Mouse (Mus musculus): ENCODE results near the gene Tenm3. TPM values are rescaled to one million over a fixed set of nuclear protein-coding genes. Genes with fewer than 3 reads are reported as not detected.

Gene Tenm3
- total RNA-seq, 2 experiments from 2014 or later: not detected

DNA sequence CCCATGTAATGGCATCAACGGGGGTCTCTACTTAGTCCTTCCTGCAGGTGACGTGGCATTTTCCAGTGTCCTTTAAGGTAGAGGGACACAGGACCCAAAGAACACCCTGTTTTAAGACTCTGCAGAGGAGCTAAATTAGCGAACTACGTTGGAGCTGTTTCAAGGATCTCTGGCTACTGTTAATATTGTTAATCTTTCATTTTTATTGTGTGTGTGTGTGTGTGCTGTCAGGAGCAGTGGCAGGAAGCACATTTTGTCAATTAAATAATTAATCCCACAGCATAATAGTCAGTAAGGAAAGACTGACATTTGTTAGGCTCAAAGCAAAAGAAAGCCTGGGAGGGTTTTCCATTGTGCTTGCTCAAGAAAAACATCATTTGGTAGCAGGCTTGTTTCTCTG lies 172.4 kb downstream of the Tenm3 start:
- ATAC-seq (ENCODE audit: poor library complexity, severe bottlenecking): no peak

DNA sequence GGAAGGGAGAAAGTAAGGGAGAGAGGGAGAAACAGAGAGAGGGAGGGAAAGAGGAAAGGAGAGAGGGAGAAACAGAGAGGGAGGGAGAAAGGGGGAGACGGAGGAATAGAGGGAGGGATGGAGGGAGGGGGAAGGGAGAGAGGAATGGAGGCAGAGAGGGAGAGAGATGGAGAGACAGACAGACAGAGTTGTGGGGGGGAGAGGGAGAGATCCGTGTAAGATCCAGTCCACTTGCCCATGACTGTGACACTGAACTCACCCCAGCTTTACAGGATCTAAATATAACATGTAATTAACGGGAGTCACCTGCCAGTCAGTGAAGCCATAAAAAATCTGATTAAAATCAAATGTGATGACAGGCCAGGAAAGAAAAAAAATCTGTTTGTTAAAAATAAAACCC lies 172.9 kb downstream of the Tenm3 start:
- ATAC-seq (ENCODE audit: poor library complexity, severe bottlenecking): no peak

DNA sequence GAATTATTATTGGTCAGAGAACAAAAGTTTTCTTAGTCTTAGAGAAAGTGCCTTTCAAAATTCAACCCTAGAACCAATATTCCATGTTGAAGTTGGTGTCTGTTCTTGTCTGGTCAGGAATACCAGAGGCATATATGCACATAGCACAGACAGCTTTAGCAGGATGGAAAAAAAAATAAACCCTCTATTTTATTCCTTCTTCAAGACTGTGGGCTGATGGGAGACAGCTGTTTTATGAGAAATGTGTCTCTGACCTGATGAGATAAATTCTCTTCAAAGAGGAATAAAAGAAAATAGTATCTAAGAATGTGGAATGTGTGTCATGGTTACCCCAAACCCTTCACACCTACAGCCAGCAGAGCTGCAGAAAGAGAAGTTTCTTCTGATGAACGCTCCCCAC lies 173.4 kb downstream of the Tenm3 start:
- no peak for ATAC-seq (ENCODE audit: poor library complexity, severe bottlenecking)

DNA sequence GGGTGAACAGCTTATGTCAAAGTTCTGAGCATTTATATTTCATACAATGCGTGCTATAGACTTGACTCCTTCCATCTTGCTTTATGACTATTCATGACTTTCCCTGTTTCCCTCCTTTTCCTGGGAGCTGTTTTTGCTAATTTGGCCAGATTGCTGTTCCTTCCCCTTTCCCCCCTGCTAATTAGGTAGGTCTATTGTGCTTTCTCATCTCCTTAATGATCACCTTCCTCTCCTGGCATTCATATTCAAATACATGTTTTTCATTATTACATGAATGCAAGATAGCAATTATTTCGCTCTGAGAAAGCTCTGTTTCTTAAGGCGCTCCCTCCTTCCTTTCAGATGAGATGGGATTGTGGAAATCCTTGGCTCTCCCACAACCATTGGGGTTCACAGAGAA lies 178.6 kb downstream of the Tenm3 start:
- ATAC-seq (ENCODE audit: poor library complexity, severe bottlenecking): no peak

DNA sequence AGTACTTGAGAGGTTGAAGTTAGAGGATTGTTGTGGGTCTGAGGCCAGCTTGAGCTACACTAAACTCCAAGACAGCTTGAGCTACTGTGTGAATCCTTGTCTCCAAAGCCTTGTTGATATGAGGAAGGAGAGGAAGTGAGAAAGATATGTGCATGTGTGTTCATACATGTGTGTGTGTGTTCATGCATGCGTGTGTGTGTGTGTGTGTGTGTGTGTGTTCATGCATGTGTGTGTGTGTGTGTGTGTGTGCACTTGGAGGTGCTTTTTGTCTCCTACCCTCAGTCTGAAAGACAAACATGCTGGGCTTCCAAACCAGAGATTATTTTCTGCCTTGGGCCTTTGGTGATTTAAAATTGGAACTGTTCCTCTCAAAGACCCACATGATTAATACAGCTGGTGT lies 184.5 kb downstream of the Tenm3 start:
- no peak for ATAC-seq (ENCODE audit: poor library complexity, severe bottlenecking)

DNA sequence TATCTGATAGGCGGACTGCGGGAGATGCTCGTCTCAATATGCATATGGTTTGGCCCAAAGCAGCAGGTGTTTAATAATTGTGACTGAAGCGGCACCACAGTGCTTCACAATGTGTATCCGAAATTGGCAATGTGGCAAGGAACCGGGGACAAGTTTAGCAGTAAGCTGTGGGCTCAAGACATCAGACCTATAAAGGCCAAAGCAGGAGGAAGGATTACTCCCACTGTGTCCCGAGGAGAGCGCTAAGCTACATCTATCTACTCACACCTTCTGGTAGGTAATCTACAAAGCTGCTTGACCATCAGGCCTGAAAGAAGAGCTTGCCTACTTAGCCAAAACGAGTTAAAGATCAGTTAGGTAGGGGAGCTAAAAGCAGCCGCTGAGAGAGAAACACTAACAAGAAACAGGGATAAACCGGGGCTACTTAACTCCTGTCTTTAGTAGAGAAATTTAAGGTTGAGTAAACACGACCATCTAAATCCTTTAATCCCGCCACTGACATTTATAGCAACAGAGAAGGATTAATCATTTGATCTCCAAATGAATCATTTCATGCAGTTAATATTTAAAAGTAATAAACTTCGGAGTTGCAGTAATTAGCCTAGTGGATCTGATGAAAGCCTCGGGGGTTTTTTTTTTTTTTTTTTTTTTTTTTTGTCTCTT lies 188.2 kb downstream of the Tenm3 start:
- ATAC-seq (ENCODE audit: poor library complexity, severe bottlenecking): no peak

DNA sequence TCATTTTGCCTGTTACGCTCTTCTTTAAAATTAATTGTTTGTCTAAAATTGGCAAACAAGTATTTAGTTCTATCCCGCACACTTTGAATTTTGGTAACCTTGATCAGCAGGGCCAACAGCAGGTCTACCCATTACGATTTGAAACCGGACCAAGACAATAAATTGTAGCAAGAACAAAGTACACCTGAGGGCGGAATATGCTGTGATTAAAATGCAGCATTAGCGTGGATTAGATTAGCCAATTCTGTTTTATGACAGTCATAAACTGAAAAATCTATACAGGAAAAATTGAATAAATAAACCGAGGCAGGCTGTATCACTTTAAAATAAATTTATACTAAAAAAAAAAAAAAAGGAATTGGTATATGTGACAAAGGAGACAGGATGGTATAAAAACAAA lies 193.9 kb downstream of the Tenm3 start:
- ATAC-seq (ENCODE audit: poor library complexity, severe bottlenecking): no peak

DNA sequence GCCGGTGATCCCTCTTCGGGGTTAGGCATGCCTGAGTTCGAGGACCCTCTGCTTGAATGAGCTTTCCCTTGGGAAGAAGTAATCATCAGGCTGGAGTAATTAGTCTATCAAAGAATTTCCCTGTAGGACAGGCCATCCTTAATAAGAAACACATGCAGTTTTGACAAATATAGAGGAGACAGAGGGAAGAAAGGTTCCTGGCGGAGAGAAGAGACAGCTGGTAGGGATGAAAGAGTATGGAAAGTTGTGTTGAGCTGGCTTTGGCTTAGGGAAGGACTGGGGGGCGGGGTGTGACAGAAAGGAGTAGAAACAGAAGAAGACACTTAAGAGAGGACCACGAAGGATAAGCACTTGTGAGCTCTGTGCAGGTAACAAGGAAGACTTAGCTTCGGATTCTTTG lies 194.3 kb downstream of the Tenm3 start:
- no peak for ATAC-seq (ENCODE audit: poor library complexity, severe bottlenecking)

DNA sequence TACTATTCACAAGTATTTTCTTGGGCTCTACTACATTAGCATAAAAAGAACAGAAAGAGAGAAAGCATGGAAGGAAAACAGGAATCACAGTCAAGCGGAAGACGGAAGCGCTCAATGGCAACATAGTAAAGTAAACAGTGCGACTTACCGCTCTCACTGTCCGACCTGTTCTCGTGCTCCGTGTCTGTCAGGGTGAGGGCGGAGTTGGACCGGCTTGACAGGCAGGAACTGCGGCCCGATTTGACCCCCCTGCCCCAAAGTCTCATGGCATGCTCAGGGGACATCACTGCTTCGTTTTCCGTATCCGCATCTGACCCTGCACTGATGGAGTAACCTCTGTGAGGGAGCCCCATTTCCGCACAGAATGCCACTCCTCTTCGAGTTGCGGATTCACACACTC lies 197.6 kb downstream of the Tenm3 start:
- no peak for ATAC-seq (ENCODE audit: poor library complexity, severe bottlenecking)

DNA sequence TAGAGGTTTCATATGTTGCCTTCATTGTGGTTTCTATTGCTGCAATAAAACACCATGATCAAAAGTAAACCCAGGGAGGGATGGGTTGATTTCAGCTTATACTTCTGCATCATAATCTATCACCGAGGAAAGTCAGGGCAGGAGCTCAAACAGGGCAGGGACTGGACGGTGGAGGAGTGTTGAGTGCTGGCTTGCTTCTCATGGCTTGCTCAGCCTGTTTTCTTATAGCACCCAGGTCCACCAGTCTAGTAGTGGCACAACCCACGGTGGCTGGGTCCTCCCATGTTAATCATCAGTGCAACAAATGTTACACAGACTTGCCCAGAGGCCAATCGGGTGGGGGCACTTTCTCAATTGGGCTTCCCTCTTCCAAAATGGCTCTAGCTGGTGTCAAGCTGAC lies 205.6 kb downstream of the Tenm3 start:
- ATAC-seq (ENCODE audit: poor library complexity, severe bottlenecking): no peak

DNA sequence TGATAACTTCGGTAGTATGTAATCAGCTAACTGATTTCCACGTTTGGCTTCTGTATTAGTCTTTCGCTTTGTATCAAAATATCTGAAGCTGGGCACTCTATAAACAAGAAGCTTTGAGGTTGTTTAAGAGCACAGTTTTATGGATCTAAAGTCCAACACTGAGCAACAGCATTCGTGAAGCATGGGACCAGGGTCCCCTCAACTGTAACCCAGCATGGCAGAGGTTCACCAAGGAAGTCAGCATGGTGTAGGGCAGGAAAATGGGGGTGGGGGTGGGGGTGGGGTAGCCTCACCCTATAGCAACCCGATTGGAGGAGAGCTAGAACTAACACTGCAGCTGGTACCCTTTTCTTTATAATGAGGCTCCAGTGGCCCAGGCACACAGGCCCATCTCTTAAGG lies 206.8 kb downstream of the Tenm3 start:
- no peak for ATAC-seq (ENCODE audit: poor library complexity, severe bottlenecking)

DNA sequence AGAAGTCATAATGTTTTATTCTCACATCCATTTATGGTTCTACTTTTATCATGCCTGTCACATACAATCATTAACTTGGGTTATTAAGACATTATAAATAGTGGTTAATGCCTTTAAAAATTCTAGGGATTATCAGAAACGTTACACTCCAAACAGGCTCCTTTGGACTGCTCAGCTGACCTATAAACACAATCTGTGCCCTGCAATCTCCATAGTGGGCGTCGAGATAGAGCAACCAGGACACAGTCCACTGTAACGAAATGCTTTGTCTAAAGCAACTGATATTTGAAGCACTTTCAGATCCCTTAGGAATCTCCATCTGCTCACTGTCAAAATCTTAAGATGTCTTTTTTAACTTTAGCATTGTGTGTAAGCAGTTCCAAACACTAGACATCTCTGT lies 207.9 kb downstream of the Tenm3 start:
- ATAC-seq (ENCODE audit: poor library complexity, severe bottlenecking): no peak

DNA sequence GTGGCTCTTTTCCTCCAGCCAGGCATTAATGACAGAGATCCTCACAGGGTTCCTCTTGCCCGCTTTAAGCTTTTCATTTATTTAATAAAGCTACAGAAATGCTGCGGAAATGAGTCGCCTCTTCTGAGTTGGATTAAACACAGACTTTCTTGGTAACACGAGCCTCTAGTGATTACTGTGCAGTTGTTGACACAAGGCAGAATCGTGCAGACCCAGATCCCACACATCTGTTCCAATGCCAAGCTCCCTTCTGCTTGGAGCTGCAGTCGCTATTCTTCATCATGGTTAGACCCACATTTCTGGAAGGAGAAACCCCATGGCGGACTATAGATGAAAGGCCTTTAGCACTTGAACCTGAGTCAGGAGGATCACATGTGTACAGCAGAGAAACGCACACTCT lies 210.3 kb downstream of the Tenm3 start:
- ATAC-seq (ENCODE audit: poor library complexity, severe bottlenecking): no peak

DNA sequence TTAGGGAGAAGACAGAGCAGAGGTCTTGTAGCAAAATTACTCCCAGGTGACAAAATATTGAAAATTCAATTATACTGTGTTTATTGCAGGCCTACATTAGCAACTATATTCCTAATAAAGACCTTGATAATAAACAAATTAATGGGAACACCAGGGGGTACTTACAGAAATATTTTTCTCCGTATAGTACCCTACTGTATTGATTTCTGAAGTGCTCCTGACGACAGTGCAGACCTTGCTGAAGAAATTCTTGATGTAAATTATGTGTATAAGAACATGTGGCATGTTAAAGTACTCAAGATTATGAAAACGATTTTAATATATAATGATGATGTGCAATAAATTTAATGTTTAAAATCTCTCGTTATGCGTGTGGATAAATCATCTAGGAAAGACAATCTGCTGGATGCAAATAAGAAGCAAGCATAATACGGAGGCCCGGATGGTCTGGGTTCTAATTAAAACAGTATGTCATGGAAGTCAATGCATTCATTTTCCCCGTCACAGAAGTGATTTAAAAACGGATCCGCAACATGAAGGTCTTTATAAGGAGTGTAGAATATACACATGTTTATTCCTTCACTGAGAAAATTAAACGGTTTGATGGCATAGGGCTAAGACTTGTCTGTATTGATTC lies 221.1 kb downstream of the Tenm3 start:
- ATAC-seq (ENCODE audit: poor library complexity, severe bottlenecking): no peak

DNA sequence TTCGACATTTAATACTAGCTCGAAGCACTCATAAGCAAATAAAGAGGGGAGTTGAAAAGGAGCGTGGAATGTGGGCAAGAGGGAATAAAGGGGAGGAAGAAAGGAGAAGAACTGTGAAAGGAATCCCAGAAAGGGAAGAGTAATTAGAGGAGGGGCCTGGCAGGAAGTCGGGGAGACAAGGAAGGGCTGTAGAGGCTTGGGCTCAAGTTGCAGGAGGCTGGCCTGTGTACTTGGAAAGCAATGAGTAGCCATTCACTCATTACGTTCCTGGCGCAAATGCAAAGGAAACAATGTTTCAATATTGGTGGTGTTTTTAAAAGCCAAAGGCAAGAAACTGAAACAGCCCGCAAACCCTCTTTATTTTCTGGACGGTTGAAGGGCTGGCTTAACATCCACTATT lies 228.7 kb downstream of the Tenm3 start:
- ATAC-seq (ENCODE audit: poor library complexity, severe bottlenecking): no peak

DNA sequence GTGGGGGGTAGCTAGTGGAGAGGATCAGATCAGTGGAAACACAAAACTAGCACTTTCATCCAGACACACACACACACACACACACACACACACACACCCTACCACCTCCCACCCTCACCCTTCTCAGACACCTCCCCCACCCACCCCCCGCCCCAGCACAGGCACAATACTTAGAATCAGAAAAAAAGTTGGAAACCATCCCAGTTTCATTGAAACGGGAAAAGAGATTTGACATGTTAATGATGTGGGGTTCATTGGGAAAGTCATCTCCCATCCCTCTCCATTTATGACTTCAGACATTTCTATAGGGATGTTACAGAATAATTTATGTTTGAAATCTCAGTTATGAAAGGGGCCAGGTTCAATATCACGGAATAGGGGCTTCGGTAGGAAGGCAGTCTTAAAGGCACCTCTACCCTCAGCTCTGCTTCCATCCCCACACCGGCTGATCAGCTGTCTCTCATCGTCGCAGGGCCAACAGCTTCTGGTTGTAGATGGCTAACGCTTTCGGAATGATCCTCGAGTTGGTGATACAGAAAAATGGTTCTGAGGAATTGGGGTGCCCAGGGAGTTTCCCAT lies 231.7 kb downstream of the Tenm3 start:
- no peak for ATAC-seq (ENCODE audit: poor library complexity, severe bottlenecking)

DNA sequence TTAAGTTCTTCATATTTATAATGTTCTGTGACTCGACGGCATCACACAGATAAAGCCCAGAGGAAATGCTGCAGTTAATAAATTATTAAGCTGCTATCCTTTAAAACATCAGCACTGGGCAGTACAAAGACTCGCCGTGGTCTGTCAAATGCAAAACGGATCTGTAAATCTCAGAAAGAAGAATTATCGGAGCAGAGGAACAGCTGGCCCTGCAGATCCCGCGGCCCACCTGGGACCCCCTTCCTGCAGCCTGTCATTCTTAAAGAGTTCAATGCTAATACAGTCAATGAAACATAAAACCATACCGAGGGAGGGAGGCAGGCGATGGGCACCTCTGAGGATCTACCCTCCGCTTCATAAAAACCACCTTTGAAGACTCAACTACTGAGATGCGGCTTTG lies 232.6 kb downstream of the Tenm3 start:
- no peak for ATAC-seq (ENCODE audit: poor library complexity, severe bottlenecking)

DNA sequence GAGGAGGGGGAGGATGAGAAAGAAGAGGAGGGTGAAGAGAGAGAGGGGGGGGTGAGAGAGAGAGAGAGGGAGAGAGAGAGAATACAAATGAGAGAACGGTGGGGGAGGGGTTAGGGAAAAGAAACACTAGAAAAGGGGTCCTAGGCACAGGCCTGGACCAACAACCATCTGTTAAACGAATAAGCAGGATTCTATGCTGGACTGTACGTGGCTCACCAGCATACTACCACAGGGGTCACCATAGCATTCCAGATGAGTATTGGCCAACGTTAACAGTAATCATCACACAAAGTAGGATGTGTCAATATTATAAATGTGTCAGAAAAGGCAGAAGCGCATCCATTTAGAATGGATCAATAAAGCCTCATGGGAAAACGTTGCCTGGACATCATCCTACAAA lies 233.4 kb downstream of the Tenm3 start:
- no peak for ATAC-seq (ENCODE audit: poor library complexity, severe bottlenecking)

DNA sequence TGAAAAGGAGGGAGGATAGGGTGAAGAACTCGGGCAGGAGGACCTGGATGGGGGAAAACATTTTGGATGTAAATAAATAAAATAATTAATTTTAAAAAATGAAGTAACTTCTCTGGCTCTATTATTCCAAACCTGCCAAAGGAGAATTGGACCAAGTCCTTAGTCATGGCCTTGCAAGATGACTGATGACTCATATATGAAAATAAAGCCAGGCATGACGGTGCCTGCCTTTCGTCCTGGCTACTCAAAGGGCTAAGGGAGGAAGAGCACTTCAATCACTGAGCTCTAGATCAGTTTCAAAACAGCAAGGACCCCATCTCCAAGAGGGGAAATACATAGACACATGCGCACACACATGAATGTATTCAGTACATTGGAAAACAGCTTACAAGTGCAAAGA lies 234.1 kb downstream of the Tenm3 start:
- ATAC-seq (ENCODE audit: poor library complexity, severe bottlenecking): no peak

DNA sequence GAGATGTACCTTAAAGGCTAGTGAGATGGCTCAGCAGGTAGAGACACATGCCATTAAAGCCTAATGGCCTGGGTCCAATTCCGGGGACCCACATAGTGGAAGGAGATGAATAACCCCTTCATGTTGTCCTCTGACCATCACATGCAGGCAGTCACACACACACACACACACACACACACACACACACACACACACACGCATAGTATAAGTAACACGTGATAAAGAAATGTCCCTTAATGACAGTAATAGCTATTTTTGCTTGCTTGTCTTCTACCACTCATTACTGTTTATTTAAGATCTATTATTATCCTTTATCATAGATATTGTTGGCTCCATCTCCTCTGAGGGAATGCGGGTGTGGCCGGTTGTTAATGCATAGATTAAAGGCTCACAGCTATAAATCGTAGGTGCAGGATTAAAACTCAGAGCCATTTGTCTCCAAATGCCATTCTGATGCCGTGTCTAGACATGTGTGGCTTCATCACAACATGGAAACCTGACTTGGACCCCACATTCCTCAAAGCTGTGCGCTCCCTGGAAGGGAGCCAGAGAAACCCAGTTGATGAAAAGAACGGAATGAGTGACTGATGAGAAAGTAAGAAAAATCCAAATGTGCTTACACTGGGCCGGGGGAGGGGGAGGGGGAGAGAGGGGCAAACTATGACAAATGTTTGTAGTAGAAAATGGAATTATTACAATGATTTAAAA lies 239.4 kb downstream of the Tenm3 start:
- no peak for ATAC-seq (ENCODE audit: poor library complexity, severe bottlenecking)

DNA sequence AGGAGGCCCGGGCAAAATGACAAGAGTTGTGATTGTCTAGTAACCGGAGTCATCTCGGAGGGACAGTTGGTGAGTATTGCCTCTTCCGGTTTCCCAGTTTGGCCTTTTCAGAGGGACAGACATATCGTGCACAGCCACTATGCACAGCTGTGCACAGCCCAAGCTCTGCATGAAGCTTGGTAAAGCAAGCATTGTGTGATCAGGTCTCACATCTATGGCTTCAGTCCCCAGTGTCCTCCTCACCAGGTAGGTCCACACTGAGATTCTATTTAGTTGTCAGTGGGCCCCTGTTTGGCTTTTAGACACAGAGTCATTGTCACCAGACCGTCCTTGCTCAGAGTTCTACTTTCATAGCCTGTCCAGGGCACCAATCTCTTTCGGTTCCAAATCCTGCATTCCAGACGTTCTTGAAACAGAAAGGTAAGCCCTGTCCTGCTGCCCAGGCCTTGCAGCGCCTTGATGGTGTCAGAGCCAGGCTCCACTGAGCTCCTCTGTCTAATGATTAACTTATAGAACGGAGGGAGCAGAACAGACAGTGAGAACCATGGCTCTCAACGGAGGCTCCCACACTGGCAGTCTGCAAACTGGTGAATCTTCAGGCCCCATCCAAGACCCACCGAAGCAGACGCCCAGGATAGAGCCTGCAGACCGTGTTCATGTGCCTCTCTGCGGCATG lies 240.4 kb downstream of the Tenm3 start:
- ATAC-seq (ENCODE audit: poor library complexity, severe bottlenecking): no peak

DNA sequence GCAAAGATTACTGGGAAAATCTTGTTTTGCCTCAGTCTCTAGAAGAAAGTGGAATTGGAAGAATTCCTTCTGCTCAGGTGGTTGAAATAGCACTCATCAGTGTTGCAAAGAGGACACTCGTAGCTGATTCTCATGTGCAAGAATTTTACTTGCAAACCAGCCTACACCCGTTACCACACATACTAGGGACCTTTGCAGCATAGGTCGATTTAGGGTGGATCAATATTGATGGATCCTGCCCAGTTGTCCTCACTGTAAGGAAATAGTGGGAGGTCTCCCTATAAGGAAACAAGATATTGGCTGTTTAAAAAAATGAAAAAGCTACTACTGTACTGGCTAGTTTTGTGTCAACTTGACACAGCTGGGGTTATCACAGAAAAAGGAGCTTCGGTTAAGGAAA lies 242.1 kb downstream of the Tenm3 start:
- ATAC-seq (ENCODE audit: poor library complexity, severe bottlenecking): no peak

Measured in megakaryocyte, adult 5-6 weeks (primary cell).